Mouse (Mus musculus): ENCODE data around the gene Arid1b.

Arid1b gene

GRCm38 (mm10) chr17:5189551-5190351 lies 195.6 kb downstream of the Arid1b start:
- DNase-seq (ENCODE audit: low read depth, low spot score): peak; percentile 96

DNA sequence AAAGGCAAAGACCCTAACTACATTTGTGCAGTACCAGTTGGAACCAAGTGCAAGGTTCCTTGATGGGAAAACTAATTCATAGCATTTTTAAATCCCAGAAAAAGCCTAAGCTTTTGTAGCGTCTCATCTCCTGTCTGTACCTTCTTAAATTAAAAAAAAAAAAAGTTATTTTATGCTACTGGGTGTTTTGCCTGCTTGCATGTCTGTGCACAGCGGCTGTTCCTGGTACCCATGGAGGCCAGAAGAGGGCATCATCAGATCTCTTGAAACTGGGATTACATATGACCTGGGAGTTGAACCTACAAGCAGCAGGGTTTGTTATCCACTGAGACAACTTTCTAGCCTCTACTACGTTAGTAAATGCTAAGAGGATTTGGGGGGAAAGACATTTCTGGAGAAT lies 196.2 kb downstream of the Arid1b start:
- no peak for DNase-seq (ENCODE audit: low read depth, low spot score)

- DNase-seq (ENCODE audit: low read depth, low spot score): no peak
Observed at GRCm38 (mm10) chr17:5194157-5194916, 200.2 kb downstream of the Arid1b start.

GRCm38 (mm10) chr17:5195397-5195796 lies 201.3 kb downstream of the Arid1b start:
- DNase-seq (ENCODE audit: low read depth, low spot score): no peak

DNA sequence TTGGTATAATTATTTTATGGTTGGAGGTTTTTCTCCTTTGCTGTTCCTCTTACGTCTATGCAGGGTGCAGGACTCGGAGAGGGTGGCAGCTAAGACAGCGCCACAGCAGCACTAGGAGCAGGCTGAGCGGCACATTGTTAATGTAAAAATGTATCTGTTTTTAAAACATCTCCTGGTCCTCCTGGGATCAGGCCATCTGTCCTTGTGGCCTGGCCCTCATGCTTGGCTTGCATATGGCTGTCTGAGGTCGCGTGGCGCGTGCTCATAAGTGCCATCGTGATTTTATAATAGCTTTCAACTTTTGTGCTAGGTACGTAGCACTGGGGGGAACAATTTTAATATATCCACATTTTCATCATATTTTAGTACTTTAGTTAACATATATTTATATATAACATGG lies 201.9 kb downstream of the Arid1b start:
- no peak for DNase-seq (ENCODE audit: low read depth, low spot score)

GRCm38 (mm10) chr17:5196508-5196907 lies 202.4 kb downstream of the Arid1b start:
- no peak for DNase-seq (ENCODE audit: low read depth, low spot score)

- DNase-seq (ENCODE audit: low read depth, low spot score): no peak
Observed at GRCm38 (mm10) chr17:5197083-5197482, 203.0 kb downstream of the Arid1b start.

DNA sequence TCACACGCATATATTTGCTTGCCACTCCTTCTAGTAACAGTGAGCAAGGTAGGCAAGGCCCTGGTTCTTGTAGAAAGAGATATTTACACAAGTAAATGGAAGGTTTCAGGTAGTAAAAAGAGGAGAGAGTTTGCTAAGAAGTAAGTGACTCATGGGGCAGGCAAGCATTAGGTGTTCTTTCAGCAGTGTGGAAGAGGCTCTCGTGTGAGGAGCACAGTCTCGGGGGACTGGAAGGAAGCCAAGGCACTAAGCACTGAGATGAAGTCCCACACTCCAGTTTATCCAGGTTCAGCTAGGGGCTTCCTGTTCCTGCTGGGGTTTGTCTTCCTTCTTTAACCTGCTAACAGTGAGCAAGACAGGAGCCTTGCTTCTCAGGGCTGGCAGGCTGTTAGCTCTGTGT lies 203.6 kb downstream of the Arid1b start:
- DNase-seq (ENCODE audit: low read depth, low spot score): no peak

DNA sequence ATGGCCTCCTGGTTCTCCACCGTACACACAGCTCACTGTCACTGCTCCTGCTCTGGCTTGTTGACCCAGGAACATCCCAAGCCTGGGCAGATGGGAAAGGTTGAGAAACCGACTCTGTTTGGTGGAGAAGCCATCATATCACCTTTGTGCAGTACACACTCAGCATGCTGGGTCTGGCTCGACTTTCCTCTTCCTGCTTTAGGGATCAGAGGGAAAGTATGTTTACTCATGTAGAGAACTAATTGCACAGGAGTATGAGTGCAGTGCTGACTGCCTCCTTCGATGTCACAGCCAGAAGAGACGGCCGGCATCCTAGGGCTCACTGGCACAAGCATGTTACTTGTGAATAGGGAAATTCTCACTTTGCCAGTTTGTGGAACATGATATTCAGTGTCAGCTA lies 204.1 kb downstream of the Arid1b start:
- DNase-seq (ENCODE audit: low read depth, low spot score): no peak

DNA sequence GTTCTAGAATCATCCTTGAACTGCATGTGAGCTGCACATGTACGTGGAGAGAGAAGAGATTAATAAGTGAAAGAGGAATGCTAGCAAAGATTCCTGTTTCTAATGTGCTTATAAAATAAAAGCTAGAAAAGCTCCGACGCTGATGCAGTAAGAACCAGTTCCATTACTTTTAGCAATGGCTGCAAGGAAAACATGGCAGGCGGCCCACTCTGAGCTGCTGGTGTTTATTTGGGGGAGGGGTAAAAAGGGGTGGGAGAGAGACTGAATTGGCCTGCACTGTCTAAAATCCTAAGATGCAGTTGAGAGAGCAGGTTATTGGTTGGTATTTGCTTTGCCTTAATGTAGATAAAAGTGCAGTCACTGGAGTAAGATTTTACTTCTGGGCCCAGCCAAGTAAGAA lies 204.7 kb downstream of the Arid1b start:
- DNase-seq (ENCODE audit: low read depth, low spot score): no peak

- no peak for DNase-seq (ENCODE audit: low read depth, low spot score)
Observed at GRCm38 (mm10) chr17:5200638-5201037, 206.5 kb downstream of the Arid1b start.

GRCm38 (mm10) chr17:5201859-5202598 lies 207.9 kb downstream of the Arid1b start:
- DNase-seq (ENCODE audit: low read depth, low spot score): peak; percentile 75

- DNase-seq (ENCODE audit: low read depth, low spot score): no peak
Observed at GRCm38 (mm10) chr17:5202756-5203155, 208.6 kb downstream of the Arid1b start.

- no peak for DNase-seq (ENCODE audit: low read depth, low spot score)
Observed at GRCm38 (mm10) chr17:5203346-5204102, 209.4 kb downstream of the Arid1b start.

DNA sequence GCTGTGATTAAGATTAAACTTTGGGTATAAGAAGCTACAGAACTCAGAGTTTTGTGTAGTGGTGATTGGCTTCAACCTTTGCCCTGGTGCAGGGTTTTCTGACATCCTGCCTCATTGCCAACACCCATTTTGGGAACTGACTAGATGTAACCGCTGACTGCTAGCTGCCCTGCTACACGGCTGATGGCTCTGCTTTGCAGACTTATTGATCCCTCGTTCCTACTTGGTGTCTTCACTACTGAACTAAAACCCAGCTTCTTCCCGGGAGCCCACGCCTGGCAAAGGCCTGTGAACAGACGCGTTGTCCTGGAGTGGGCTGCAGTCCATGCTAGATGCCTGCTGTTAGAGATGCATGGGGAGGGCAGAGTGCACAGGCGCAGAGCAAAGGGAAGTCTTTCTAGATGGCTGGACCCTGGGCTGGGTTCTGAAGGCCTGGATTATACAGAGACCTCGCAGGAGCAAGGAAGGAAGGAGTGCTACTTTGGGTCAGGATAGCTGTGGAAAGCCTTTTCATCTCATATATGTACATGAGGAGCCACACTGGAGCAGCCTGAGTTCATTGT lies 210.1 kb downstream of the Arid1b start:
- no peak for DNase-seq (ENCODE audit: low read depth, low spot score)

GRCm38 (mm10) chr17:5205163-5205581 lies 211.0 kb downstream of the Arid1b start:
- DNase-seq (ENCODE audit: low read depth, low spot score): no peak

DNA sequence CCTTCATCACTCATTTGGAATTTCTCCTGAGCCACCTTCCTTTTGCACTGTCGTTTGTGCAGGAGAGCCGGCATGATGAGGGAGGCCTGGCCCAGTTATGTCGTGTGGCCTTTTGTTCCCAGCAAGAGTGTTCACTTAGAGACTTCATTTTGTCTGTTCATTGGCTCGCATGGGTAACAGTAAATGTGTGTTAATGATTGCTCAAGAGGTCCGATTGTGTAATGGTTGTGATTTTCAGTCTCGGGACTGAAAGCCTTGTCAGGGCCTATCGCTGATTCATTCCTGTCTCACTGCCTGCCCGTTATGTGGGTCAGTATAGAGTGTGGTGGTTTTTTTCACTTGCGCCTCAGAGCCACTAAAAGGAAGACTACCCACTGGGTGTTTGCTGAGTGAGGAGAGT lies 212.6 kb downstream of the Arid1b start:
- peak; percentile 42 for DNase-seq (ENCODE audit: low read depth, low spot score)

GRCm38 (mm10) chr17:5207881-5208280 lies 213.7 kb downstream of the Arid1b start:
- DNase-seq (ENCODE audit: low read depth, low spot score): no peak

- no peak for DNase-seq (ENCODE audit: low read depth, low spot score)
Observed at GRCm38 (mm10) chr17:5208362-5208761, 214.2 kb downstream of the Arid1b start.

DNA sequence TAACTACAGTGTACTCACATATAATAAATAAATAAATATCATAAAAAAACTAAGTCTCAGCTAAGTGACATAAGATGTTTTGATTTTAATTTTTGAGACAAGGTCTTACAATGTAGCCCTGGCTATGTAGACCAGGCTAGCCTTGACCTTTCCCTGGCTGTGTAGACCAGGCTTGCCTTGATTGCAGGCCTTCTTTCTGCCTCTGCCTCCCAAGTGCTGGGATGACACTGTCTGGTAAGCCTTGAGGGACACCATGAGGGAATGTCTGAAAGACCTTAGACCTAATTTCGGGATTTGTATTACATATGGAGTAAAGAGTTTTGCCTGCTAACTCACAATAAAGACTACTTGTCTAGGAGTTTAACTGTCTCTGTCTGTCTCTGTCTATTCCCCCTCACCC lies 214.9 kb downstream of the Arid1b start:
- no peak for DNase-seq (ENCODE audit: low read depth, low spot score)

DNA sequence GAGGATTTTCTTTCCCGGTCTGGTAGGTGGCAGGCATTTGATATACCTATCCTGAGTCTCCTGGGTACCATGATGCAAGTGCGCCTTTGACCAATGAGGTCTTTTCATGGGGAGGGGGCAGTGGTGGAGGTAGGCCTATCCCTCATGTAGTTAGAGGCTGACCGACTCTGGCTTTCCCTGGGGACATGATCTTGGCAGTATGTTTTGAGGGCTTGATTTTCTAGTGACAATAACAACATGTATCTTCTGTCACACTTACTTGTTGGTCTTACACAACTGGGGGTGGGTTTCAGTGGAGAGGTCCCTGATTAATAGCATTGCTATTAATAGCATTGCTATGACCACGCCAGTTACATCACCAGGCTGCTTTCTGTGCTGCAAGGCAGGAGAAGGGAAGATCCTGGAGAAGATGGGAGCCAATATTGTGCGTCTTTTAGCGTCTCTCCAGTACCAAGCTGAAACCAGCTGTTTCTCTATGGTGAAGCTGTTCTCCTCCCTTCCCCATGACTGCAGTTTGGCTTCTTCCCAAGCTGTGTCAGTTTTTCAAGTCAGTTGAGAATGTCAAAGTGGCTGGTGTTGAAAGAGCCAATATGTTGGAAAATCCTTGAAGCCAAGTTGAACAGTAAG lies 216.1 kb downstream of the Arid1b start:
- DNase-seq (ENCODE audit: low read depth, low spot score): peak; percentile 42
